Mouse (Mus musculus) urinary bladder, adult 18-20 months (tissue): Measurements from ENCODE around the gene Lamp1.

Experiments used
- DNase-seq, 2 experiments: peaks; one replicate each; pipeline ENCODE4 v3.0.0; 2022; ENCODE audit warnings: low spot score in 2 of 2, mixed read lengths in 2 of 2

Lamp1 gene

DNA sequence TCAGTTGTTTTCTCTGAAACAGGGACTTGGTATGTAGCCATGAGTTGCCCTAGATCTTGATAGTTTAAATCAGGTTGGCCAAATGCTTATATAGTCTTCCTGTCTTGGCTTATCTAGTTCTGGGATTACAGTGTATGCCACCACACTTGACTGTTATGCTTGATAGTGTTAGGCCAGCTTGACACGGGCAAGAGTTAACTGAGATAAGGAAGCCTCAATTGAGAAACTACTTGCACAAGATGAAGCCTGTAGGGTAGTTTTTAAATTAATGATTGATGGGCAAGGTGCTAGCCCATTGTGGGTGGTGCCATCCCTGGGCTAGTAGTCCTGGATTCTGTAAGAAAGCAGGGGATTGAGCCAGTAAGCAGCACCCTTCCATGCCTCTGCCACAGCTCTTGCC, 4.6 kb downstream of the Lamp1 start:
- no peak for DNase-seq

- no peak for DNase-seq
Observed at GRCm38 (mm10) chr8:13164361-13164760, 5.4 kb downstream of the Lamp1 start.

GRCm38 (mm10) chr8:13170510-13170909, 11.5 kb downstream of the Lamp1 start:
- DNase-seq, result no peak

- no peak for DNase-seq
Observed at GRCm38 (mm10) chr8:13174305-13174704, 15.3 kb downstream of the Lamp1 start.

GRCm38 (mm10) chr8:13174811-13175210, 15.8 kb downstream of the Lamp1 start:
- DNase-seq, result no peak

DNA sequence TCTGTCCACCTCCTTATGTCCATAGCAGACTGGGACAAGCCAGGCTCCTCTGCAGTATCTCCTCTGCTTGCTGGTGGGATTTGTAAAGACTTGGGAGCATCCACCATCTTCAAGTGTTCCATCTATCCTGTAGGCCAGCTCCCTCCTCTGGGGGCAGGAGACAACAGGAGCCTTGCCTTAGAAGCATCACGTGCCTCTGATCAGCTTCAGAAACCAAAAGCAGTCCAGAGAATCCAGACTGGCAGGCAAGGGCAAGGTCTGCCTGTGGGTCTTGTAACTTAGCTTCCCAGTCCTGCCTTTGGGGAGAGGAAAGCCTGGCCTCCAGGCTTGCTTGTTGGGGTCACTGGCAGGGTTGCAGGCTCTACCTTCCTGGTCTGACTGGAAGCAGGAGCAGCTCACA, 16.7 kb downstream of the Lamp1 start:
- no peak for DNase-seq

DNA sequence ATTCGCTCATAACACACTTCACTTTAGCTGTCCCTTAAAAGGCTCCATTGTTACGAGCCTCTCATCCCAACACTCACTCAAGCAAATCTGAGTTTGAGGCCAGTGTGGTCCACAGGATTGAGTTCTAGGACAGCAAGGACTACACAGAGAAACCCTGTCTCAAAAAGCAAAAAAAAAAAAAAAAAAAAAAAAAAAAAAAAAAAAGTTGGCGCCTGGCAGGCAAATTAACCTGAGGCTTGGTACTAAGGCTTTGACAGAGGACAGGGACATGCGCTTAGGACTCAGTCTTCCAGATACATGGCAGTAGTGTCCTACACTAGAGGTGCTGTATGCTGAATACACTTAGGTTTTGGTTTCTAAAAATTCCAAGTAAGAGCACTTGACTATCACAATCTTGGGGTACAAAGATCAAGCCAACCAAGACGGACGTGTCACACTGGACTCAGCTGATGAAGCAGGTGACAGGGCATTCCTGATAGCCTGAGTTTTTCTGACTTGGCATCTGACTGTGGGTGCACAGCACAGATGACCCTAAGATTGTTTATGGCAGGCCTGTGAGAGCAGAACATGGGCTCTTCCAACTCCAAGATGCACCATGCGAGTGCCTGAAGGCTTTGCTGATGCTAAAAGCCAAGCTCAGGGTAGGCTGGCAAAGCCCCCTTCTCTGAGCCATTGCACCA, 18.4 kb downstream of the Lamp1 start:
- DNase-seq, result no peak

DNA sequence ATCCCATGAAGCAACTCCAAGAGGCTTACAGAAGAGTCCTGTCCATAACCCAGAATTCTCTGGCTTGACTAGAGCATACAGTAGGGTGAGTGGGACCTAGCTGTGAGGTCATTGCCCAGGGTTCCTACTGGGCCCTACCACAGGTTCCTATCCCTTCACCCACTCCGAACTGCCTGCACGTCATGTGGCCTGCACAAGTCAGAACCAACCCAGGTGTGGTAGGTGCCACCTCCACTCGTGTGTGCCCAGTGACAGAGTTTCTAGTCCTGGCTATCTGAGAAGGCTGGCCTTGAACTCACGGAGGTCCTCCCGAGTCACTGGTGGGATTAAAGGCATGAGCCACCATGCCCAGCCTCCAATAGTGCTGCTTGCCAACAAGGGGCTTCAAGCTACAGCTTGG, 19.2 kb downstream of the Lamp1 start:
- no peak for DNase-seq

- no peak for DNase-seq
Observed at GRCm38 (mm10) chr8:13179482-13179881, 20.5 kb downstream of the Lamp1 start.

DNA sequence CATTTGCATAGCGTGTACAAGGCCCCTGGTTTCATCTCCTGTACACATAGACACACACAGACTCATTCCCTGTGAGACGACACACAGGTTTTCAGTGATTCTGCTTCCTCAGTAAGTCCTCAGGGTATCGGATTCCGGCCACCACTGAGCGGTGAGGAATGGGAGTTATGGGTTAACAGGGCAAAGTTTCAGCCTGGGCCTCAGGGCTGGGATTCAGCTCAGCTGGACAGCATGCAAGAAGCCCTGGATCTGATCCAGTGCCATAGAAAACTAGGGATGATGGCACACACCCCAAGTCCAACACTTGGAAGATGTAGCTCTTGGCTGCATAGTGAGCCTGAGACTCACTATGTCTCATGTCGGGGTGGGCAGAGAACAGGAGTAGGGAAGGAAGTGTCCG, 21.0 kb downstream of the Lamp1 start:
- DNase-seq, result no peak

DNA sequence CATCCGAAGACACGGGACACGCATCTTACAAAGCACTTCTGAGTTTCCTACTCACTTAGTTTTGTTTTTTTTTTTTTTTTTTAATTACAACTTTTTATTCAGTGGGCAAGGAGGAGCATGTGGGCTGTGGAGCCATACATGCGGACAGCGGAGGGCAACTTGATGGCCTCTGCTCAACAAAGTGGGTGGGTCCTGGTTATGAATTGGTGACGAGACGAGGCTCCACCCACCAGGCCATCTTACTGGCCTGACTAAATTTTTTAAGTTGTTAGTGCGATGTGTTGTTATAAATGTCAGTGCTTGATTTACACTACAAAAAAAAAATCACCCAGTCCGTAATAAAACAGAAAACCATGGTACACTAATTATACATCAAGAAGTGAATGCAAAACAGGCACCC, 21.4 kb downstream of the Lamp1 start:
- no peak for DNase-seq

GRCm38 (mm10) chr8:13180911-13181690, 22.1 kb downstream of the Lamp1 start:
- no peak for DNase-seq

DNA sequence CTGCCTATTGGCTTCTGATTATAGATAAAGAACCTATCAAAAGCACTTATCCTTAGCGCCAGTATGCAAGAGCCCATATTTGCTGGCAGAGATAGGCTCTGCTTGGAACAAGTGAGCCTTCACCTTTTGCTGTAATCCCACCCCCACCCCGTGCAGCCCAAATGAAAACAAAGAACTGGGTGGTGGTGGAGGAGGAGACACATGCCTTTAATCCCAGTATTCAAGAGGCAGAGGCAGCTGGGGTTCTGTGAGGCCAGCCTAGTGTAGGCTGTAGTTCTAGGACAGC, 22.7 kb downstream of the Lamp1 start:
- no peak for DNase-seq

DNA sequence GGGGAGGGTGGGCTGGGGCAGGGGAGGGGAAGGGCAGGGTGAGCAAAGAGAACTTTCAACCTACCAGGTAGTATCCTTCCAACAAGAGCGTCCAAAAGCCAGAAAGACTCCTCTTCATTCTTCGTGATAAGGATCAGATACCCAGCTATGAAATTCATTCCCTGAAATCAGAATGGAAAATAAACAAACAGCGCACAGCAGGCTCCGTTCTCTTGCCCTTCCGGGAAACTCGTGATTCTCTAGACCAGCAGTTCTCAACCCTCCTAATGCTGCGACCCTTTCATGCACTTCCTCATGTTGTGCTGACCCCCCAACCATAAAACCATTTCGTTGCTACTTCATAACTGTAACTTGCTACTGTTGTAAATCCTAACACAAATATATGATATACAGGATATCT, 27.9 kb downstream of the Lamp1 start:
- no peak for DNase-seq

DNA sequence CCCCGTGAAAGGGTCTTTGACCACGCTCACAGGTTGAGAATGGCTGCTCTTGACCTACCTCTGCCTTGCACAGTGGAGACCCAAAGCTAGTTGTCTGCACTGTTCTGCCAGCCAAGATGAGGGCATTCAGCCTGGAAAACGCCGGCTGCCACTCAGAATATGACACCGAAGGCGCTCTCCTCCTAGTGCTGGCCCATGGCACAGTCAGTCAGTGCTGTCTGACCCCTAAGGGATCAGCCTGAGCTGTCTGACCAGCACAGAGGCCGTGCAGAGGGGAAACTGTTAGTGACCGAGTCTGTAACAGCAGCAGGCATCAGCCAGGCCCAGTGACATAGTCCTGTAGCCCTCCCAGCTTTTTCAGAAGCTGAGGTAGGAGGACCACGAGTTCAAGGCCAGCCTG, 28.3 kb downstream of the Lamp1 start:
- no peak for DNase-seq

- no peak for DNase-seq
Observed at GRCm38 (mm10) chr8:13187638-13188037, 28.7 kb downstream of the Lamp1 start.

GRCm38 (mm10) chr8:13188052-13188555, 29.1 kb downstream of the Lamp1 start:
- DNase-seq, result no peak

- DNase-seq, result no peak
Observed at GRCm38 (mm10) chr8:13188857-13189256, 29.9 kb downstream of the Lamp1 start.

GRCm38 (mm10) chr8:13190235-13190634, 31.3 kb downstream of the Lamp1 start:
- DNase-seq, result no peak

- no peak for DNase-seq
Observed at GRCm38 (mm10) chr8:13194818-13195217, 35.9 kb downstream of the Lamp1 start.

GRCm38 (mm10) chr8:13197493-13197892, 38.5 kb downstream of the Lamp1 start:
- DNase-seq, result no peak

DNA sequence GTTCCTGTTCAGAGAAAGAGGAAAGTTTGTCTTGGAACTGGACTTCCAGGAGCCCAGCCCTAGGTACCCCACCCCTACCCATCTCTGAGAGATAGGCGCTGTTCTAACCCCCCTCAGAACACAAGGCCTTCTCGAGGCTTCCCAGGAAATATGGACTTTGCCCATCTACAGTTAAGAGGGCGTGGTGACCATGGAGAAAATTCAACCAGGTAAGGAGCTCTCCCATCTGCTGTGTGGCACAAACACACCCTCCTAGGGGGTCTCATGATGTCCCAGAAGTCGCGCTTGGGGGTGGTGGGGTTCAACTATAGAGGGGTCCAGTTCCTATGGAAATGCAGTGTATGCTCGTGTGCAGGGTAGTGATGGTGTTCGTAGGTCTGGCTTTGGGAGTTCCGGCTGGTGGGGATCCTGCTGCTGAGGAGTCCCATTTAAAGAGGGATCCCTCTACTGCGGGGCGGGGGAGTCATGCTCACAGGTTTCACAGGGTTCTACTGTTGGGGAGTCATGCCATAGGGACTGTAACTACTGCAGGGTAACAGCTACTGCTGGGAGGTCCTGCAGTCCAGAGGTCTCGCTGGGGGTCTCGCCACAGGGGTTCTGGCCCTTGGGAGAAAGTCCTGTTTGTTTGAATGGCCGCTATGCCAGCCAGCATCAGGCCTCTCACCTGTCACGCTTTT, 40.6 kb downstream of the Lamp1 start:
- DNase-seq, result no peak
